Mouse (Mus musculus) megakaryocyte-erythroid progenitor cell, adult 5-6 weeks (primary cell): ENCODE results near the gene Vcan. TPM values are rescaled to one million over a fixed set of nuclear protein-coding genes. Genes with fewer than 3 reads are reported as not detected.

Source experiments
- ATAC-seq: replicated peaks from 2 replicates; pipeline ENCODE4 v1.8.0; 2016; ENCODE audit warnings: mild to moderate bottlenecking, inconsistent platforms; ENCODE audit not compliant: severe bottlenecking, poor library complexity, low FRiP score, low TSS enrichment
- total RNA-seq, 2 experiments: library from RNA; stranded (forward) in 1 of 2; stranded (reverse) in 1 of 2; fragments of 200-1000, 215-1000 nt in 1 of 2; fragments of >200 nt in 1 of 2; fragmentation: Nextera tagmentation in 1 of 2; gene quantifications; 2 replicates each; pipeline ENCODE4 v1.2.3; 2014 to 2017

Vcan gene
- total RNA-seq, 2 experiments from 2014 or later = 0.76 TPM; not detected in 1

- no peak for ATAC-seq
Observed at GRCm38 (mm10) chr13:89637012-89637411, 105.3 kb downstream of the Vcan start.

GRCm38 (mm10) chr13:89634137-89634683, 108.1 kb downstream of the Vcan start:
- ATAC-seq = peak; percentile 87

GRCm38 (mm10) chr13:89619064-89619463, 123.2 kb downstream of the Vcan start:
- ATAC-seq = no peak

GRCm38 (mm10) chr13:89607399-89607798, 134.9 kb downstream of the Vcan start:
- ATAC-seq = no peak

Other genes starting within 250 kb of the Vcan start
- not detected in 2 replicates for gene Hapln1, start 202.7 kb downstream of the Vcan start, total RNA-seq (2014; fragmentation: Nextera tagmentation)
- gene Hapln1, start 202.7 kb downstream of the Vcan start, total RNA-seq (2017) = not detected in 2 replicates